Mouse (Mus musculus): Measurements from ENCODE around the gene Mfsd7a. TPM values are rescaled to one million over a fixed set of nuclear protein-coding genes. Genes with fewer than 3 reads are reported as not detected.

The Mfsd7a gene
- polyA plus RNA-seq (2014; fragmentation: Illumina TruSeq; extraction: RNeasy Lipid Tissue Mini Kit (QIAGEN cat#74804); ENCODE audit: low replicate concordance) = 0.74 TPM

GRCm38 (mm10) chr5:108448785-108449668 lies at the start of gene Mfsd7a:
Gene Mfsd7a (minus strand): TSS chr5:108448891.

GRCm38 (mm10) chr5:108461082-108462065 lies 12.7 kb upstream of the Mfsd7a start, which contains the start of gene Pcgf3:
Gene Pcgf3 (plus strand): TSS chr5:108461232.

GRCm38 (mm10) chr5:108433804-108434587 lies 14.7 kb downstream of the Mfsd7a start, which contains the start of gene Atp5k:
Gene Atp5k (minus strand): TSS chr5:108434448.

Other genes starting within 250 kb of the Mfsd7a start
- 138 TPM for gene Dr1, start 180.0 kb downstream of the Mfsd7a start, polyA plus RNA-seq (2014; fragmentation: Illumina TruSeq; extraction: RNeasy Lipid Tissue Mini Kit (QIAGEN cat#74804); ENCODE audit: low replicate concordance)
- 21.4 TPM for gene Pigg, start 136.3 kb downstream of the Mfsd7a start, polyA plus RNA-seq (2014; fragmentation: Illumina TruSeq; extraction: RNeasy Lipid Tissue Mini Kit (QIAGEN cat#74804); ENCODE audit: low replicate concordance)
- gene Gm42517, start 81.0 kb downstream of the Mfsd7a start, polyA plus RNA-seq (2014; fragmentation: Illumina TruSeq; extraction: RNeasy Lipid Tissue Mini Kit (QIAGEN cat#74804); ENCODE audit: low replicate concordance) = not detected
- not detected for gene Pde6b, start 60.5 kb downstream of the Mfsd7a start, polyA plus RNA-seq (2014; fragmentation: Illumina TruSeq; extraction: RNeasy Lipid Tissue Mini Kit (QIAGEN cat#74804); ENCODE audit: low replicate concordance)
- 69.8 TPM for gene Atp5k, start 14.4 kb downstream of the Mfsd7a start, polyA plus RNA-seq (2014; fragmentation: Illumina TruSeq; extraction: RNeasy Lipid Tissue Mini Kit (QIAGEN cat#74804); ENCODE audit: low replicate concordance)
- 35.9 TPM for gene Pcgf3, start 12.3 kb upstream of the Mfsd7a start, polyA plus RNA-seq (2014; fragmentation: Illumina TruSeq; extraction: RNeasy Lipid Tissue Mini Kit (QIAGEN cat#74804); ENCODE audit: low replicate concordance)
- 0.30 TPM for gene Cplx1, start 101.1 kb upstream of the Mfsd7a start, polyA plus RNA-seq (2014; fragmentation: Illumina TruSeq; extraction: RNeasy Lipid Tissue Mini Kit (QIAGEN cat#74804); ENCODE audit: low replicate concordance)
- 82.2 TPM for gene Gak, start 180.9 kb upstream of the Mfsd7a start, polyA plus RNA-seq (2014; fragmentation: Illumina TruSeq; extraction: RNeasy Lipid Tissue Mini Kit (QIAGEN cat#74804); ENCODE audit: low replicate concordance)
- 14.5 TPM for gene Tmem175, start 180.9 kb upstream of the Mfsd7a start, polyA plus RNA-seq (2014; fragmentation: Illumina TruSeq; extraction: RNeasy Lipid Tissue Mini Kit (QIAGEN cat#74804); ENCODE audit: low replicate concordance)
- 6.4 TPM for gene Idua, start 211.4 kb upstream of the Mfsd7a start, polyA plus RNA-seq (2014; fragmentation: Illumina TruSeq; extraction: RNeasy Lipid Tissue Mini Kit (QIAGEN cat#74804); ENCODE audit: low replicate concordance)
- 35.9 TPM for gene Dgkq, start 220.8 kb upstream of the Mfsd7a start, polyA plus RNA-seq (2014; fragmentation: Illumina TruSeq; extraction: RNeasy Lipid Tissue Mini Kit (QIAGEN cat#74804); ENCODE audit: low replicate concordance)
- not detected for gene Slc26a1, start 226.7 kb upstream of the Mfsd7a start, polyA plus RNA-seq (2014; fragmentation: Illumina TruSeq; extraction: RNeasy Lipid Tissue Mini Kit (QIAGEN cat#74804); ENCODE audit: low replicate concordance)
- gene Fgfrl1, start 243.5 kb upstream of the Mfsd7a start, polyA plus RNA-seq (2014; fragmentation: Illumina TruSeq; extraction: RNeasy Lipid Tissue Mini Kit (QIAGEN cat#74804); ENCODE audit: low replicate concordance) = 1.0 TPM